Mouse (Mus musculus) inflammation-experienced regulatory T-cells, adult 6 months (primary cell): Measurements from ENCODE around the gene Acot12. TPM values are rescaled to one million over a fixed set of nuclear protein-coding genes. Genes with fewer than 3 reads are reported as not detected.
"Not testable (repeated sequence)": the region's sequence is repeated elsewhere in the genome, so short reads cannot be mapped to it uniquely, and the experiment has no call there.

ENCODE experiments used
- ATAC-seq: one replicate; pipeline ENCODE4 v1.8.0; 2017
- polyA plus RNA-seq, 3 experiments: library from polyadenylated mRNA; unstranded; fragments of 100-300 nt; shearing (Covaris generic); gene quantifications; one replicate each; pipeline ENCODE4 v1.2.1; 2017

Acot12 gene
- polyA plus RNA-seq, 3 experiments from 2014 or later: not detected

DNA sequence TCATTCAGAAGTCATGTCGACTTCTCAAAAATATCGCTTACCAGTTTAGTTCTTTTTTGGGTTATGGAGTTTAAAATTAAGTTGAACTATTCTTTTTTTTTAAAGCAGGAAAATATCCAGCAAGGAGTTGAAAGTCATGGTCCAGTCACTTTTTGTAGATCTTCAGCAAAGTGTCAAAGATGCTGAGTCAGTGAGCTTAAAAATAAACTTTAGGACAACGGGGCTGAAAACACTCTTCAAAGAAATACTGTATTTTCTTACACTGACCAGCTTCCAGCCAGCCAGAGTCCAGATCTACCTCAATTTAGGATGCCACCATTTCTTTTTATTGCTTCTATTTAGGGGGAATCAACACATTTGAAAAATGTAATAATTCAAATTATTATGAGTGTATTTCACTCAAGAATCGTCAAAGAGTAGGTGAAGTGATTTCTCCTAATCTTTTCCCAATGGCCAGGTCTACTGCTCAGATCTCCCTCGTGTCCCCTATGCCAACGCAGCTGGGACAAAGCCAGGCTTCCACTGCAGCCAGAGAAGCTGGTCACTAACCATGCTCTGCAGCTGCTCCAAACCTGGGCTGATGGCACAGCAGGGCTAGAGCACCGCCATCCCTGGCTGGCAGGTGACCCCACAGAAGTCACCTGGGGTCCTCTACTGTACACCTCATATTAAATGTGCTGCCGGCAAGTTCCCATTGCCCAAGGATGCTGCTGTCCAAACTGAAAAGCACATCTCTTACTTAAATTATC is 19.2 kb downstream of the Acot12 start:
- no peak for ATAC-seq

DNA sequence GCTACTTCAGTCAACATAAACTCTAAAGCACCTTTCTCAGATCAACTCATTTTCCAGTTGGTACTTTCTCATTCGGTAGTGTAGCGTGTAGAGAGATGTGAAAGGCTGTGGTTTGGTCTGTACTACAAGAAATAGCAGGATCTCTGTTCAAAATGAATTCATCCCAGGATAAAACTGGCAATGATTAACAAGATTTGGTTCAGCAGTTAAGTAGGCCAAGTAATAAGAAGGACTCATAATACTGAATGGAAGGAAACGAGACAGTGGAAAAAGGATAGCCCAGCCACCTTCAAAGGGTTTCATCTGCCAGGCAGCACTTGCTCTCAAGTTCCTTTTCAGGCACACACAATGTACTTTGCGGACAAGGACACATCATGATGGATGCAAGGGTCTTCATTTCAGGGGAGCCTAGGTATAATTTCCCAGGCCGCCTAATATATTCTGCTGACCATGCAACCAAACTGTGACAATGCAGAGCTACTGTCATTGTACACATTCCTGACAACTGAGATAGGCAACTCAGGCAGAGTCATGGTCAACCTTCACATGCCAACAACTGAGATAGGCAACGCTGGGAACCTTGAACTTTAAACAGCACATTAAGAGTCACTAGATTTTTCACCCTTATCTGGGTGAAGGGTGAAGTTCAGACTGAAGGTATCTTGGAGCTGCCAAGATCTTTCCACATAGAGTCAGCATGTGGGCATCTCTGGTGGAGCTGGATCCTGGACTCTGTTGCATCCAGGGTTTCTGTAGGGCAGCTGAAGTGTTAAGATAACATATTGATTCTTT is 20.5 kb downstream of the Acot12 start:
- ATAC-seq: no peak

DNA sequence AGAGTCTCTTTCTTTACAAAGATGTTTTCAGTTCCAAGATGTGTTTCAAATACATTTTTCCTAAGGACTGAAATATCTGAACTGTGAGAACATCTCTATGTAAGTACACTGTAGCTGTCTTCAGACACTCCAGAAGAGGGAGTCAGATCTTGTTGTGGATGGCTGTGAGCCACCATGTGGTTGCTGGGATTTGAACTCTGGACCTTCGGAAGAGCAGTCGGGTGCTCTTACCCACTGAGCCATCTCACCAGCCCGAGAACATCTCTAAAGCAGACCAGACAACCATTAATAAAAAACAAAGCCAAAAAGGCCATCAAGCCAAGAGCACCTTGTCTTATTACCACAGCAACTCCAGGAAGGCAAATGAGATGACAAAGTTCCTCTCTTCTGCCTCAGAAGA is 22.3 kb downstream of the Acot12 start:
- ATAC-seq: not testable (repeated sequence)

DNA sequence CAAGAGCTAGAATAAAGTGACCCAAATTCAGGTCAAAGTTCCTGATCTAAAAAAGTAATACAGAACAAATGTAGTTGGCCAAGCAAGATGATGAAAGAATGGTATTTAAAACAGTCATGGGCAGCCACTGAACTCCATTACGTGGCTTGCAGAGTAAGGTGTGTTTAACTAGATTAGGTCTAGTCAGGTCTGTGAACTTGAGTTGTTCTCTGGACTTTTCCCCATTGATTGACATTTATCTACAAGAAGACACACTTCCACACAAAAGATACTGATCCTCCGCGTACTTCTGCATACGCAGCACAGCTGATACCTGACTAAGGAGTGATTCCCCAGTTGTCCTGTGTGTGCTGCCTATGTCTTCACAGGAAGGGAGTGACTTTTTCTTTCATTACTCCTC is 24.3 kb downstream of the Acot12 start:
- ATAC-seq: no peak

DNA sequence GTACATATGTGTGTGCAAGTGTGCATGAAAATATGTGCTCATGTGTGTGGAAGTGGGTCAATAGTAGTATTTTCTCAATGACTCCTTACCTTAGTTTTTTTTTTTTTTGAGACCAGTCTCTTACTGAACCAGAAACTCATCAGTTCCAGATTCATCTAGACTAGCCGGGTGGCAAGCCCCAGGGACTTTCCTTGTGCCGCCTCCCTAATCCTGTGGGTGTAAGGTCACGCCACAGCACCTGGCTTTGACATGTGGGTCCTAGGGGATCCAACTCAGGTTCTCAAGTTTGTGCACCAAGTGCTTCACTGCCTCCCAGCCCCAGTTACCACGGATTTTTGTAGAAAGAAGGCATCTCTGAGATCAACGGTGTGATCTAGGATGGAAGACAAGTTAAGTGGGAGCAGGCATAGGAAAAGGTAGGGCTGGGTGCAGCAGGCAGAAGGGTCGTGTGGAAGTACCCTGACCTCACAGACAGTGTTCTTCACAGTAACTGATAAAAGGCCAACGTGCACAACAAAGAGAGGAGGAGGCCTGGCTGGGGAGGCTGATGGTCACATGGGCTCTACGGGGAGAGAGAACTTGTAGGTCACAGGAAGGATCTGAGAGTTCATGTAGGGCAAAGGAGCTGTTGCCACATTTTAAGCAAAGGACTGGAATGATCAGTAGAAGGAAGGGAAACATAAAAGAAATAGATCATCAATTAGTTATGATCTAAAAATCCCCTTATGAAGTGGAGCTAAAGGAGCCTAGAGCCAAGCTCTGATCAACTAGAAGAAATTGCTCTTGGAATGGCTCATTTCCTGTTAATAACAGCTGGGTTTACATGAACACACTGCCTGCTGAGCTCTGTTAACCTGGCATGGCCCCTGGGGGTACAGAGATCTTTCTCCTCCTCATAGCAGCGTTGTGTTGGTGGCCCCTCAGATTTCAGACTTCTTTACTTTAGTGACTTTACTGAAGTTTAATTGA is 27.7 kb downstream of the Acot12 start:
- peak; percentile 78 for ATAC-seq

DNA sequence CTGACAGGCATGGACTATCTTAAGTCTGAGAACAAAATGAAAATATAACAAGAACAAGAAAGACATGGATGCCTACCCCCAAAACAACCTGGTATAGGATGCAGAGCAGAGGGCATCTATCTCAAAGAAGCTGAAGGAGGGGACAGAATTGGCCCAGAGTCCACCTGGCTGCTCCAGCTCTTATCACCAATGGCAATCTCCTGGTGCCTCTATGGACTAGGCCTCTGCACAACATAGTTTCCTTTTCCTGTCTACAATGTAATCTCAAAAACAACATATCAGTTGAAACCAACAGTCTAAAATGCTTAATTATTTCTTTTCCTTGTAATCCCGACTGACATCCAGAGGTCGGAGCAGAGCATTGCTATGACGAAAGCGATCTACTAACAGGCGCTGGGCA is 36.8 kb downstream of the Acot12 start:
- ATAC-seq: no peak

DNA sequence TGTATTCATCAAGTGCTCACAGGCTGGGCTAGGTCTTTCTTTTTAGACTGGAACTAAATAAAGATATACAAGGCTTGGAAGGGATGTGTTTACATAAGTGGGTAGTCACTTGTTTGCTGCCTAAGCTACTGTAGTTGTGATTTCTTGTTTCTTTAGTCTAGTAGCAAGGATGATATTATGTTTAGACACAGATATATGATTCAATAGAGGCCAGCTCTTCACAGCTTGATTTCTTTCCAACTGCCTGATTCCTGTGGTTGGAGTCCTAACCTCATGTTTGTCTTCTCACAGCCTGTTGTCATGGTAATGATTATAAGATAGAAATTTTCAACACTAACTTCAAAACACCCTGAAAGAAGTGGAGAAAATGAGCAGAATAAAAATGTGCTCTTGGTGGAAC is 38.6 kb downstream of the Acot12 start:
- peak; percentile 52 for ATAC-seq

DNA sequence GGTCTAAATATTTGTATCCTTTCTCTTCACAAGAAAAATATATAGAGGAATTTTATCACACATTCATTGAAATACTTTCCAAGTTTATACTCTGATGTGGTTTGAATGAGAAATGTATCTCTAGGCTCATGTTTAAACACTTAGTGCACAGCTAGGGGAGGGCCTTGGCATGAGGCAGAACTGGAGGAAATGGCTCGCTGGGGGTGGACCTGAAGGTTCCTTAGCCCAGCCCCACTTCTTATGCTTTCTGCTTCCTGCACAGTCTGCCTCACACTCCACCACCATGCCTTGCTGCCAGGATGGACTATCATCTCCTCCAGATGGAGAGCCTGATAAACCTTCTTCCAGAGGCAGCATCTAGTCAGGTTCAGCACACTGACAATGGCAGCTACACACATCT is 50.7 kb downstream of the Acot12 start:
- no peak for ATAC-seq

DNA sequence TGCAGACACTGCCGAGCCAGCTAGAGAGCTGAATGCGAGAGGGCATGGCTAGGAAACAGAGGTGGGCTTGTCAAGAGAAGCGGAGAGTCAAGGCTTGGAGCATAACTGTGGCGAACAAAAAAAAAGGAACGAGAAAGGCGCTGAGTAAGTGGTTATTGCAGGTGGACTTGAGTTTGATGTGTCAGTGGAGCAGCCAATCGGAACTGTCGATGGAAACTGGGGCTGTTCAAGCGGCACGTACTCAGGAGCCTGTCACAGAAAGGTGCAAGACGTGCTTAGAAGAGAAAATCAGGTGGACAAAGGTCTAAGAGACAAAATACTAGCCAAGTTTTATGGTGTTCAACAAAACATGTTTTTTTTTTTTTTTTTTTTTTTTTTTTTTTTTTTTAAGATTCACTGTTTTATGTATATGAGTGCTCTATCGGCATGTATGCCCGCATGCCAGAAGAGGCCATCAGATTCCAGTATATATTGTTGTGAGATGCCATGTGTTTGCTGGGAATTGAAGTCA is 53.7 kb downstream of the Acot12 start:
- no peak for ATAC-seq

DNA sequence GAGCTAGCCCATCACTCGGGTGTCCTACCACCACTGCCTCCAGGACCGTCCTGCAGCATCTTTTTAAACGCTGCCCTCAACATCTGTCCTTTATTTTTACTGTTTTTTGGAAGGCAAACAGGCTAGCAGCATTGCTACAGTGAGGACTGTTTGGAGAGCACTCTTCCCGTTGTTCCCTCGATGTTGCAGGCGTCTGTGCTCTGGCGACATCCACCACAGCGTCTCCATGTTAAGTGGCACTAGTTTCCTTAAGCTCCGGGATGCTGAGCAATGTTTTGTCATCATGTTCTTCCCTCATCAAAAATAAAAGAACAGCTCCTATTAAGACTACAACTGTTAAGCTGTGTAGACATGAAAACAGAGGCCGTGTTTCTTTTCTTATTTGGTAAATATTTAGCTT is 54.3 kb downstream of the Acot12 start:
- no peak for ATAC-seq

DNA sequence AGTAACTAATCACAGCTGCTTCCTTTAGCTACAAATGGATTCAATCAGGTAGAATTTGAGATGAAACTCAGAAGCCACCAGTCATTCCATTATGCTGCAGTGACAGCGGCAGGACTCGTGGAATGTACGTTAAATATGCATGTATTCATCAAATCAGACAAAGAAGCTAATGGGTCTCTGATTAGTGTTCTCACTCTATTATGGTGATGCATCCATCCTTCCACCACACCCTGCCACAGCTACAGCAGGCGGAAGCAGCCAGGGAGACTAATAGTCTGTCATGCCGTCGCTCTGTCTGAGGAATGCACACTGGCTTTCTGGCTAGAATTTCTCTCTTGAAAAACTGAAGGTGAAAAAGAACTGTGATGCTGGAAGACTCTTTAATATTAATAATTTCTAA is 54.7 kb downstream of the Acot12 start:
- ATAC-seq: no peak

DNA sequence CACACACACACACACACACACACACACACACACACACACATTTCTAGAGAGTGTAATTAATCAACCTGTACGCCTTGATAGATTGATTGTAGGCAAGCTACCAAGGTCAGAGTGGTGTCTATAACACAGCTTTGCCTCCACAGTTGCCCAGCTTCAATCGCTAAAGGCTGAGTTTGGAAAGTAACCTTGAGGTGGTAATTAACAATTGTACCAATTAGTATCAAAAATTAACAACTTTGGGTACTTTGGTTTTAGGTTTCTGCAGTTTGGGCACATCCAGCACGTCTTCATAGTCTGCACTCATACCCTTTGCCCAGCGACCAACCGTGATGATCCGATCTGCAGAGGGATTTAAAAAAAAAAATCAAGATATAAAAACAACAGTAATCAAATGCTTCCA is 55.6 kb downstream of the Acot12 start:
- no peak for ATAC-seq

DNA sequence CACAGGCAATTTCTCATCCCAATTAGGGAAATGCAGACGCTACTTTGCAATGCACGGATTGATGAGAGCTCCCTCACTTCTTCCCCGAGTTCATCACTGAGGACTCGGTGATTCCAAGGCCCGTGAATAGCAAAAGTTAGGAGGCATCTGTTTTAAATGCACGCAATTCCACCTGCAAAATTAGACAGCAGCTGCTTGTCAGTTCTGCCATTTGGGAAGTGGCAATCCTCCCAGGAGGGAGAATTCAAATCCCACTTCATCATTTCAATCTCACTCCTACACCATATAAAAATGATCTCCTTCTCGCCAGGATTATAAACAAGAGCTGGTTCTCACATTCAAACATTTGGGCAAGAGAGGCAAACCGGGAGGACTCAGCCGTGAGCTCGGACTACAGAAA is 56.1 kb downstream of the Acot12 start:
- no peak for ATAC-seq

DNA sequence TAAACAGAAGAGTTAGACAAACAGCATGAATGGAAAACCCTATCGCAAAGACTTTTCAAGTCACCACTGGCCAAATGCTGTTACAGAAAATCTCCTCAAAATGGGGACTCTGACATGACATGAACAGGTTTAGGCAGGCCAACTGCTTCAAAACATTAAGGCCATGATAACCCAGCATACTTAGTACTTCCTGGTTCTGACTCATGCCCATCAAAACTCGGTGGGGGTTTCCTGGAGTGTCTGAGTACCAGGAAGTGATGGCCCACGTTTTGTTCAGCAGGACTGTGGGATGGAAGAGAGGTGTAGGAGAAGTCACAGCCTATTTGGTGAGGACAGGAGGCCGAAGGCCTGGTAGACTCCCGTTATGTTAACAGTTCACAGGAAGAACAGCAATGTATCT is 60.4 kb downstream of the Acot12 start:
- peak; percentile 95 for ATAC-seq

DNA sequence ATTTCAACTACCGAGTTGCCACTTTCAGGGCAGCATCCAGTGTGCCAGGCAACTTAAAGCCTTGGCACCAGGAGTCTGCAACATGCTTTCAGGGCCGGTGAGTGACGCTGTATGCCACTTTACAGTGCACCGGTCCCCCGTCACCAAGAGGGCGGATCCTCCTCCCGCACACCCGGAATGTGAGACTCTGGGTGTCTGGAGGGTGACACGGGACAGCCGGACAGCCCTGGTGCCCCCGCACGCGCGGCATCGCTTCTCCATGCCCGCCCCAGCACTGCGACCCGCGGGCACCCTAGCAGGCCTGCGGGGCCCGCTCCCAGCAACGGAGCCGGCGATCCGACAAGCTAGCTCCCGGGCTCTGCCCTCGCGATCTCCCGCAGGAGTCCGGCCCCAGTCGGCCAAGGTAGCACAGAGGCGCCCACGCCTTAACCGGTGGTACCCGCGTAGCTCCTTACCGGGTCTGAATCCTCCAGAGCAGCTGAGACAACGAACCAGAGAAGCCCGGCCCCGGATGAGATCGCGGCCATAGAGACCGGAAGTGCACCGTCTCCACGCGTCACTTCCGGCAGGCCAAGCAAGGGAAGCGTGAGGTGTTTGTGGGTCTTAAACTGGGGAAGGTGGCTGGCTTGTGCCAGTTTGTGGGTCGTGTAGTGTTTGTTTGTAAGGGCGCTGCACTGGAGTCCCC is 66.0 kb downstream of the Acot12 start, which contains the start of gene Zcchc9:
Gene Zcchc9, minus strand, starts transcription at position 551 of the 685 bp plus-strand sequence.
- ATAC-seq: peak; percentile 94

DNA sequence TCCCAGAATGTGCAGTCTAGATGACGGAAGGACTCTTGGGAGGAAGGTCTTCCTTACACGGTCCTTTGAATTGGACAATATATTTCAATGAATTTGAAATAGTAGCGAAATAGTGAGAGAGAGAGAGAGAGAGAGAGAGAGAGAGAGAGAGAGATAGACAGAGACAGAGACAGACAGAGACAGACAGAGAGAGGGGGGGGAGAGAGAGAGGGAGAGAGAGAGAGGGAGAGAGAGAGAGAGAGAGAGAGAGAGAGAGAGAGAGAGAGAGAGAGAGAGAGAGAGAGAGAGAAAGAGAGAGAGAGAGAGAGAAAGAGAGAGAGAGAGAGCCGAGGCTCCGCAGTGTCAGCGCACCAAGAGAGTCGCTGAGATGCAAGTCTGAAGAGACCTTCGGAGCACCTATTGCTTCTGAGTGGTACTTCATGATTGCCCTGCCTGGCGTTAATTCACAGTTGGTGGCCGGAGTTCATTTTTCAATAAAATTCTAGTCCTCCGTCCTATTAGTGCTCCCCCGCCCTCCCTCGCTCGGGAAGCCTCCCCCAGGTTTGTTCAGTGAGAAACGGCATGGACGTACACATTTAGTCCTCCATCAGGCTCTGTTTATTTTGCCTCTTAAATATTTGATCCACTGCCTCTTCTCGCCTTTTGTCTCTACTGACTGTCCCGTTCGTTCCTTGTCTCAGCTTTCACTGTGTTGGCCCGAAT is 66.7 kb downstream of the Acot12 start:
- peak; percentile 22 for ATAC-seq

DNA sequence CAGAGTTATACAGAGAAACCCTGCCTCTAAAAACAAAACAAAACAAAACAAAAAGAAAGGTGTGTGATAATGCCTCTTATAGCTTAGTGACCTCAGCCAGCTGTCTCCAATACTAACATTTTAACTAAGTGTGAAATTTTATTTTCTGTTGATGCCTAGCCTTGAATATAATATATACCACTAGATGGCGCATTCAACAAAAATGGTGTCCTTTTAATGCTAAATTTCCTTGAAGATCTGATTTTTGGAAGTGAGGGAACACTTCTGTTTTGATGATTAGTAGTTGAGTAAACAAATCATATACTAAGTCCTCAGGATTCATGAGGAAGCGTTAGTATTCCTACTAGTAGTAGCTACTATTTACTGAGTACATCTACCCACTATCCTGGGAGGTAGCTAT is 68.2 kb downstream of the Acot12 start:
- peak; percentile 10 for ATAC-seq

DNA sequence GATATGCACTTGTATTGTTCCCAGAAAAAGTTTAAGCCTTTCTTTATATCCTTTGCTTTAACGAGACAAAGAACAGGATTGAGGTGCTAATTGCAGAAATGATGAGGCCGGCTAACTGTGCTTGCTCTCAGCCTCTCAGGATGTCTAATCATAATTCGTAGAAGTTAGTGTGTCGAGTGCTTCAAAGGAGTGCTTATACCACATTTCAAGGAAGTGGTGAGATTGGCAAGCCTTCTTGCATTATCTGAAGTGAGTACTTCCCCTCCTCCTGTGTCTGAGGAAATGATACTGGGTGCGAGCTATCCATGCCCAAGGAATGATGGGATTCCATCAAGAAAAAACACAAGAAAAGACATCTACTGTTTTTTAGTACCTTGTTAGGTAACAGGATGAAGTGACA is 73.4 kb downstream of the Acot12 start:
- peak; percentile 94 for ATAC-seq

DNA sequence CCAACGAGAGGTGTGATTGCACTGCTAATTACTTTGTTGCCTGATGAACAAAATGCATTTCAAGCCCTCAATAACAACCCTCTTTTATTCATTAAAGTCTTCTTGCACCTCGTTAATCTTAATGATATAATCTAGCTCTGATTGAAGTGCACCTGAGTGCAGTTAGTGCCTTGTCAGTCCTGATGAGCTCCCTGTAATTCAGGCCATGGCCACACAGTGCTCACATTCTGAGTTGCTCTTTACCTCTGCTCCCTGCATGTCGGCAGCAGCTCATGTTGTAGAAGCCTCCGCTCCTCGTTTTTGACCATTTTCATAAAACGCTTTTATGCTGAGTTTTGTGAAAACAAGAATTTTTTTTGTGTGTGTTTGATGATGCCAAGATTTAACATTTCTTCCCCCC is 82.4 kb downstream of the Acot12 start:
- no peak for ATAC-seq

DNA sequence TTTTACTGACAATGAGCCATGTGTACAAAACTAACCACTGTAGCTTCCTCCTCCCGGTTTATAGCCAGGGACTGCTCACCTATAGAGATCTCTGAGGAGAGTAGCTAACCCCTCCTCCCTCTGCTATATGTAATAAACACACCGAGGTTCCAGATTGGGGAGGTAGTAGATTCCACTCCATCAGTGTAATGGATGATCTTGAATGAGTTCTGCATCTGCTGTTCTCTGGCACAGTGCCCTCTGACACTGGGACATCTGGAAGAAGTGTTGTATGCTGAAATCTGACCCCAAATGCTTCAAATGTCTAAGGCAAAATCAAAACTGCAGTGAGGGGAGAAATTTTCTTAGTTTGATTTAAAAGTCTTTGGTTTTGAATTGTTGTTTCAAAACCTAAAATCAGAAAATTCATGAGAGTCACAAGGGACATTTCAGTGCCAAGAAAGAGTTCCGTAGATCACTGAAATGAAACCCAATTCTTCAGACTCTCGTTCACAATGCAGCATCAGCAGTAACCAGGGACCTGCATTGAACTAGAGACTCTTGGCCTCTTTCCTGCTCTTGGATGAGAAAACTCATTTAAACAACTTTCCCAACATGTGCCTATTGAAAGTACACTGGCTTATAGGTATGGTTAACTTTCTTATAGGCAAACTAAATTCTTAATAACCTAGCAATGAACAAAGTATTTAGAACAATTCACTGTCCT is 83.7 kb downstream of the Acot12 start:
- ATAC-seq: no peak

DNA sequence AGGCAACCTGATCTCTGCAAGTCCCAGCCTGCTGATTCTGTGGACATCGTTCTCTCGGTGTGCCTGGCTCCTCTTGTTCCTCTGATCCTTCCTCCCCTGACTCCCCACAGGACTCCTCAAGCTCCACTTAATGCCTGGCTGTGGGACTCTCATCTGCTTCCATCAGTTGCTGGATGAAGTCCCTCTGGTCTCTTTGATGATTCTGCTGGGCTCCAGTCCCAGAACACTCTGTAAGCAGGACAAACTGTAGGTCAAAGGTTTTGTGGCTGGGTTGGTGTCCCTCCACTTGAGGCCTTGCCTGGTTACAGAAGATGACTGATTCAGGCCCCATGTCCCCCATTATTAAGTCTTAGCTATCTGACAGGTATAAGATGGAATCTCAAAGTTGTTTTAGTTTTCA is 84.8 kb downstream of the Acot12 start:
- no peak for ATAC-seq
